Mouse (Mus musculus): ENCODE measurements around the gene Ntf3. TPM values are rescaled to one million over a fixed set of nuclear protein-coding genes. Genes with fewer than 3 reads are reported as not detected.

Gene Ntf3
- polyA plus RNA-seq, 1 experiment from 2014 or later, result 3.8 TPM

- Histone ChIP-seq H3K27ac (replicated peaks) (no peak overlapping the region), H3K27me3 (no peaks in the 10 kb centered on the region), H3K9me3 (no peaks in the 10 kb centered on the region), H3K9ac (no peak overlapping the region), H3K4me3 (no peak overlapping the region), H3K4me1 (replicated peaks) (0 out of 2 replicates have a peak, but pooled peaks cover 3% of the 10 kb centered on the region), H3K36me3 (no peaks in the 10 kb centered on the region), H3K4me2 (no peak overlapping the region)
- WGBS, result 72% methylated on average over 6 of the region's 6 CpGs
- no peak for ATAC-seq (ENCODE audit: low FRiP score, low read depth)
These were observed 71.7 kb downstream of the Ntf3 start for GRCm38 (mm10) chr6:126095041-126095440.

- Histone ChIP-seq H3K9me3 (no peaks in the 10 kb centered on the region), H3K9ac (no peak overlapping the region), H3K4me1 (replicated peaks) (0 out of 2 replicates have a peak, but pooled peaks cover 3% of the 10 kb centered on the region), H3K4me2 (no peak overlapping the region), H3K27ac (replicated peaks) (no peak overlapping the region), H3K27me3 (no peaks in the 10 kb centered on the region), H3K4me3 (no peak overlapping the region), H3K36me3 (no peaks in the 10 kb centered on the region)
- ATAC-seq (ENCODE audit: low FRiP score, low read depth), result no peak
- 76% methylated on average over 5 of the region's 5 CpGs for WGBS
These were observed 74.7 kb downstream of the Ntf3 start for GRCm38 (mm10) chr6:126092026-126092425.

- no peaks in the 10 kb centered on the region for H3K9me3 ChIP-seq
- no peak for ATAC-seq (ENCODE audit: low FRiP score, low read depth)
- H3K4me1 ChIP-seq (replicated peaks), result no peaks in the 10 kb centered on the region
- H3K4me2 ChIP-seq, result no peak overlapping the region
- no peak overlapping the region for H3K27ac ChIP-seq (replicated peaks)
- WGBS, result 87% methylated on average over 1 of the region's 1 CpGs
- no peak overlapping the region for H3K4me3 ChIP-seq
- H3K27me3 ChIP-seq, result no peaks in the 10 kb centered on the region
- H3K9ac ChIP-seq, result no peak overlapping the region
- H3K36me3 ChIP-seq, result no peaks in the 10 kb centered on the region
These were observed 76.6 kb downstream of the Ntf3 start for GRCm38 (mm10) chr6:126090063-126090462.

GRCm38 (mm10) chr6:126088489-126089265 is 78.0 kb downstream of the Ntf3 start:
- ATAC-seq (ENCODE audit: low FRiP score, low read depth), result no peak
- Histone ChIP-seq H3K27ac (replicated peaks) (no peak overlapping the region), H3K9ac (no peak overlapping the region), H3K9me3 (no peaks in the 10 kb centered on the region), H3K4me1 (replicated peaks) (no peaks in the 10 kb centered on the region), H3K4me2 (no peak overlapping the region), H3K36me3 (no peaks in the 10 kb centered on the region), H3K27me3 (no peaks in the 10 kb centered on the region), H3K4me3 (no peak overlapping the region)
- 94% methylated on average over 12 of the region's 12 CpGs for WGBS

- Histone ChIP-seq H3K27me3 (no peaks in the 10 kb centered on the region), H3K4me1 (replicated peaks) (no peaks in the 10 kb centered on the region), H3K4me2 (no peak overlapping the region), H3K27ac (replicated peaks) (no peak overlapping the region), H3K9ac (no peak overlapping the region), H3K36me3 (no peaks in the 10 kb centered on the region), H3K9me3 (no peaks in the 10 kb centered on the region), H3K4me3 (no peak overlapping the region)
- ATAC-seq (ENCODE audit: low FRiP score, low read depth), result no peak
- WGBS, result 82% methylated on average over 3 of the region's 3 CpGs
These were observed 80.3 kb downstream of the Ntf3 start for GRCm38 (mm10) chr6:126086321-126086950.

GRCm38 (mm10) chr6:126080531-126080930 is 86.2 kb downstream of the Ntf3 start:
- Histone ChIP-seq H3K27ac (replicated peaks) (no peak overlapping the region), H3K36me3 (no peaks in the 10 kb centered on the region), H3K27me3 (no peaks in the 10 kb centered on the region), H3K4me3 (no peak overlapping the region), H3K9me3 (no peaks in the 10 kb centered on the region), H3K4me1 (replicated peaks) (no peaks in the 10 kb centered on the region), H3K4me2 (no peak overlapping the region), H3K9ac (no peak overlapping the region)
- no peak for ATAC-seq (ENCODE audit: low FRiP score, low read depth)
- 82% methylated on average over 3 of the region's 3 CpGs for WGBS

- H3K4me2 ChIP-seq, result no peak overlapping the region
- no peaks in the 10 kb centered on the region for H3K9me3 ChIP-seq
- WGBS, result 90% methylated on average over 3 of the region's 3 CpGs
- H3K4me1 ChIP-seq (replicated peaks), result no peaks in the 10 kb centered on the region
- no peak overlapping the region for H3K9ac ChIP-seq
- H3K27ac ChIP-seq (replicated peaks), result no peak overlapping the region
- H3K36me3 ChIP-seq, result no peaks in the 10 kb centered on the region
- H3K4me3 ChIP-seq, result no peak overlapping the region
- ATAC-seq (ENCODE audit: low FRiP score, low read depth), result no peak
- H3K27me3 ChIP-seq, result no peaks in the 10 kb centered on the region
These were observed 109.0 kb downstream of the Ntf3 start for GRCm38 (mm10) chr6:126057706-126058105.

GRCm38 (mm10) chr6:126053136-126053535 is 113.6 kb downstream of the Ntf3 start:
- Histone ChIP-seq H3K27me3 (no peaks in the 10 kb centered on the region), H3K4me1 (replicated peaks) (no peaks in the 10 kb centered on the region), H3K36me3 (no peaks in the 10 kb centered on the region), H3K27ac (replicated peaks) (no peak overlapping the region), H3K4me2 (no peak overlapping the region), H3K9me3 (no peaks in the 10 kb centered on the region), H3K4me3 (no peak overlapping the region), H3K9ac (no peak overlapping the region)
- WGBS, result 88% methylated on average over 5 of the region's 5 CpGs
- no peak for ATAC-seq (ENCODE audit: low FRiP score, low read depth)
